ENCODE assay signal across 24 mouse cellular contexts in genomic region chr1:89535206-89535605, GRCm38 (mm10).
DNase-seq lines count a peak whose midpoint lies in the region.
"Had no signal": no experiment of that assay in that cellular context is flagged by ENCODE, and none has a peak within 500 bp of the region (broad histone marks: within the 10 kb centered on the region; RNA-seq: fewer than 3 reads in every experiment).

No protein-coding gene starts in this region.

- intact Hi-C loops in heart, postnatal 25 days (cut with DNase I), result no loop called here

- no peak for DNase-seq in heart, embryonic 10.5 days (ENCODE audit: low spot score)
- no peak for DNase-seq in heart, adult 11 months
- peak; percentile 36 for DNase-seq in heart, postnatal 4 days
- DNase-seq in heart, postnatal 25 days (ENCODE audit: low spot score), result no peak
- DNase-seq in 3T3-L1 (ENCODE audit: low read depth, low spot score), result peak; percentile 27
- DNase-seq in brain, adult 2 months (ENCODE audit: low read depth, low spot score), result peak; percentile 35
- DNase-seq in frontal cortex, adult 2 months (ENCODE audit: extremely low spot score in 1 of 2, low spot score in 1 of 2), result no peak
- DNase-seq: adrenal gland, adult 8-10 months; cerebellum, adult 2 months; cerebellum, postnatal 25 days; gastrocnemius, postnatal 14 days; kidney, adult 9 months; kidney, postnatal 25 days; lung, adult 18-20 months; retina, postnatal 1 day; thymus, postnatal 14 days had no signal

- H3K27me3 ChIP-seq in heart, embryonic 10.5 days (ENCODE audit: insufficient read depth, poor library complexity, severe bottlenecking), result no peaks in the 10 kb centered on the region
- H3K27me3 ChIP-seq: embryonic facial prominence, embryonic 13.5 days; limb, embryonic 12.5 days; neural tube, embryonic 13.5 days had no signal

- H3K4me3 ChIP-seq in heart, embryonic 10.5 days, result no peak overlapping the region
- H3K4me3 ChIP-seq: embryonic facial prominence, embryonic 13.5 days; forebrain, embryonic 13.5 days; layer of hippocampus, adult 2 months; limb, embryonic 12.5 days; megakaryocyte, embryonic 14.5 days; myocyte; neural tube, embryonic 13.5 days had no signal

- H3K9me3 ChIP-seq in heart, embryonic 10.5 days, result no peaks in the 10 kb centered on the region
- H3K9me3 ChIP-seq: embryonic facial prominence, embryonic 13.5 days had no signal

- H3K27ac ChIP-seq in heart, embryonic 10.5 days, result peak overlapping the region; percentile 33; the same call in 1 of the 2 replicates
- H3K27ac ChIP-seq: embryonic facial prominence, embryonic 13.5 days; forebrain, embryonic 13.5 days; hindbrain, postnatal 0 days; layer of hippocampus, adult 2 months; limb, embryonic 12.5 days; neural tube, embryonic 13.5 days had no signal

- H3K4me1 ChIP-seq in heart, embryonic 10.5 days, result peaks cover 64% of the 10 kb centered on the region
- H3K4me1 ChIP-seq: megakaryocyte, embryonic 14.5 days had no signal

- H3K36me3 ChIP-seq in heart, embryonic 10.5 days, result 0 out of 2 replicates have a peak, but pooled peaks cover 2% of the 10 kb centered on the region
- H3K36me3 ChIP-seq: embryonic facial prominence, embryonic 13.5 days; limb, embryonic 12.5 days; neural tube, embryonic 13.5 days had no signal

Comparison
In these comparisons a context has a peak if more than half of its experiments do, and no peak if none do; other contexts are left out.
1. DNase-seq: peak in heart, postnatal 4 days (single experiment), 3T3-L1 (single experiment) and brain, adult 2 months (single experiment); none in heart, embryonic 10.5 days (single experiment), heart, adult 11 months (single experiment), heart, postnatal 25 days (single experiment) and frontal cortex, adult 2 months (0 of 2).